ENCODE assay signal across 8 mouse cellular contexts in genomic region chr3:28814361-28814760, GRCm38 (mm10). TPM values are rescaled to one million over a fixed set of nuclear protein-coding genes. Genes with fewer than 3 reads are reported as not detected.
DNase-seq lines count a peak whose midpoint lies in the region; ATAC-seq lines count a peak whose summit lies in the region.

No protein-coding gene starts in this region.

- no peaks in the 10 kb centered on the region for H3K4me1 ChIP-seq in forebrain, embryonic 15.5 days
- H3K4me1 ChIP-seq in forebrain, embryonic 10.5 days, result no peaks in the 10 kb centered on the region
- H3K4me1 ChIP-seq in midbrain, embryonic 14.5 days (ENCODE audit: control insufficient read depth, insufficient read depth, low read length), result no peaks in the 10 kb centered on the region
- H3K4me1 ChIP-seq in midbrain, embryonic 10.5 days, result no peaks in the 10 kb centered on the region

- no peak overlapping the region for H3K4me3 ChIP-seq in forebrain, embryonic 15.5 days
- H3K4me3 ChIP-seq in forebrain, embryonic 10.5 days, result no peak overlapping the region
- H3K4me3 ChIP-seq in midbrain, embryonic 14.5 days (replicated peaks; ENCODE audit: low read depth, low read length), result no peak overlapping the region
- no peak overlapping the region for H3K4me3 ChIP-seq in midbrain, embryonic 10.5 days

- no peak overlapping the region for H3K27ac ChIP-seq in forebrain, embryonic 15.5 days (replicated peaks)
- H3K27ac ChIP-seq in forebrain, embryonic 10.5 days, result no peak overlapping the region
- H3K27ac ChIP-seq in midbrain, embryonic 14.5 days (replicated peaks; ENCODE audit: low read depth, low read length), result no peak overlapping the region
- no peak overlapping the region for H3K27ac ChIP-seq in midbrain, embryonic 10.5 days (replicated peaks)

- no peaks in the 10 kb centered on the region for H3K9me3 ChIP-seq in forebrain, embryonic 15.5 days
- no peaks in the 10 kb centered on the region for H3K9me3 ChIP-seq in forebrain, embryonic 10.5 days
- no peaks in the 10 kb centered on the region for H3K9me3 ChIP-seq in midbrain, embryonic 14.5 days (ENCODE audit: control insufficient read depth, low read length)
- no peaks in the 10 kb centered on the region for H3K9me3 ChIP-seq in midbrain, embryonic 10.5 days (replicated peaks)

- ATAC-seq in forebrain, embryonic 15.5 days (replicated peaks), result 0 out of 2 replicates have a peak, but pooled peaks have one; percentile 14
- no peak for ATAC-seq in midbrain, embryonic 14.5 days (ENCODE audit: low FRiP score, low TSS enrichment)
- ATAC-seq in monocyte, adult 5-6 weeks (replicated peaks; ENCODE audit: insufficient number of reproducible peaks, low FRiP score, low TSS enrichment, poor library complexity, severe bottlenecking), result no peak

- WGBS in forebrain, embryonic 15.5 days, result 15% methylated on average over 4 of the region's 4 CpGs
- WGBS in forebrain, embryonic 10.5 days, result 17% methylated on average over 4 of the region's 4 CpGs
- WGBS in midbrain, embryonic 14.5 days, result 8% methylated on average over 4 of the region's 4 CpGs
- 14% methylated on average over 4 of the region's 4 CpGs for WGBS in midbrain, embryonic 10.5 days

- no peaks in the 10 kb centered on the region for H3K36me3 ChIP-seq in forebrain, embryonic 15.5 days
- H3K36me3 ChIP-seq in forebrain, embryonic 10.5 days (replicated peaks), result 0 out of 2 replicates have a peak, but pooled peaks cover under 1% of the 10 kb centered on the region
- H3K36me3 ChIP-seq in midbrain, embryonic 14.5 days (ENCODE audit: control insufficient read depth, insufficient read depth, low read length), result peaks cover 4% of the 10 kb centered on the region; the same call in 1 of the 2 replicates
- H3K36me3 ChIP-seq in midbrain, embryonic 10.5 days, result no peaks in the 10 kb centered on the region

- H3K4me2 ChIP-seq in forebrain, embryonic 15.5 days (replicated peaks), result no peak overlapping the region
- no peak overlapping the region for H3K4me2 ChIP-seq in midbrain, embryonic 14.5 days (ENCODE audit: low read length)

- no peak overlapping the region for H3K9ac ChIP-seq in forebrain, embryonic 15.5 days (replicated peaks)
- H3K9ac ChIP-seq in midbrain, embryonic 14.5 days (replicated peaks; ENCODE audit: low read length), result no peak overlapping the region

- H3K27me3 ChIP-seq in forebrain, embryonic 15.5 days, result no peaks in the 10 kb centered on the region
- H3K27me3 ChIP-seq in forebrain, embryonic 10.5 days (ENCODE audit: poor library complexity, severe bottlenecking), result no peaks in the 10 kb centered on the region
- no peaks in the 10 kb centered on the region for H3K27me3 ChIP-seq in midbrain, embryonic 14.5 days (ENCODE audit: control insufficient read depth, insufficient read depth, low read length)
- no peaks in the 10 kb centered on the region for H3K27me3 ChIP-seq in midbrain, embryonic 10.5 days (ENCODE audit: low read depth, poor library complexity, severe bottlenecking)

- no peak for DNase-seq in forebrain, embryonic 10.5 days (ENCODE audit: extremely low spot score, low spot score)
- DNase-seq in midbrain, embryonic 14.5 days, result peak; percentile 91
- DNase-seq in midbrain, embryonic 10.5 days (ENCODE audit: low spot score), result no peak
- peak; percentile 68 for DNase-seq in embryo, embryonic 11.5 days (ENCODE audit: low read depth, low spot score)
- DNase-seq in lung, postnatal 10 days, result peak; percentile 48
- no peak for DNase-seq in ovary, postnatal 36 days (ENCODE audit: low spot score)

RNA-seq across cellular contexts. Expression of gene Rpl22l1, which starts 9.1 kb away (rescaled TPM):
- polyA plus RNA-seq in forebrain, embryonic 15.5 days (2015; fragmentation: Nextera tagmentation; extraction: Ambion mirVana), result 212 and 213 TPM in 2 replicates
- 338 and 348 TPM in 2 replicates for polyA plus RNA-seq in forebrain, embryonic 10.5 days (2016; fragmentation: Nextera tagmentation; extraction: Ambion mirVana)
- 267 and 312 TPM in 2 replicates for polyA plus RNA-seq in midbrain, embryonic 14.5 days (2014; fragmentation: Nextera tagmentation; extraction: Ambion mirVana)
- 264 and 327 TPM in 2 replicates for polyA plus RNA-seq in midbrain, embryonic 10.5 days (2016; fragmentation: Nextera tagmentation; extraction: Ambion mirVana)
- 135 to 174 TPM (median 163 TPM) in 3 replicates for total RNA-seq in monocyte, adult 5-6 weeks (2017)

RNA-seq across cellular contexts. Expression of gene Eif5a2, which starts 33.3 kb away (rescaled TPM):
- 7.8 and 7.9 TPM in 2 replicates for polyA plus RNA-seq in forebrain, embryonic 15.5 days (2015; fragmentation: Nextera tagmentation; extraction: Ambion mirVana)
- 15.4 and 15.5 TPM in 2 replicates for polyA plus RNA-seq in forebrain, embryonic 10.5 days (2016; fragmentation: Nextera tagmentation; extraction: Ambion mirVana)
- 11.9 and 15.0 TPM in 2 replicates for polyA plus RNA-seq in midbrain, embryonic 14.5 days (2014; fragmentation: Nextera tagmentation; extraction: Ambion mirVana)
- 12.1 and 13.4 TPM in 2 replicates for polyA plus RNA-seq in midbrain, embryonic 10.5 days (2016; fragmentation: Nextera tagmentation; extraction: Ambion mirVana)
- total RNA-seq in monocyte, adult 5-6 weeks (2017), result 7.5 to 7.9 TPM (median 7.7 TPM) in 3 replicates

Comparison
In these comparisons a context has a peak if more than half of its experiments do, and no peak if none do; other contexts are left out.
1. DNase-seq: peak in midbrain, embryonic 14.5 days (single experiment), embryo, embryonic 11.5 days (single experiment) and lung, postnatal 10 days (single experiment); none in forebrain, embryonic 10.5 days (single experiment), midbrain, embryonic 10.5 days (single experiment) and ovary, postnatal 36 days (single experiment).